ENCODE assay signal across 15 mouse cellular contexts in genomic region chr19:43306756-43307155, GRCm38 (mm10).
A peak's percentile ranks its signal among the peaks of the same experiment; 100 is the strongest.
DNase-seq lines count a peak whose midpoint lies in the region; ATAC-seq and TF ChIP-seq lines count a peak whose summit lies in the region.
"Had no signal": no experiment of that assay in that cellular context is flagged by ENCODE, and none has a peak within 500 bp of the region (broad histone marks: within the 10 kb centered on the region; RNA-seq: fewer than 3 reads in every experiment).

No protein-coding gene starts in this region.

- POLR2A ChIA-PET in Patski (lab: Charles Lee), result no interaction called here

- TF ChIP-seq EP300 in liver, postnatal 0 days (IDR thresholded peaks at IDR 0.05; ENCODE audit: low read depth), result no peak

- H3K27me3 ChIP-seq in forebrain, embryonic 14.5 days (replicated peaks; ENCODE audit: control insufficient read depth, insufficient read depth, low read length), result no peaks in the 10 kb centered on the region
- H3K27me3 ChIP-seq in forebrain, embryonic 12.5 days, result no peaks in the 10 kb centered on the region
- no peaks in the 10 kb centered on the region for H3K27me3 ChIP-seq in liver, postnatal 0 days (ENCODE audit: insufficient read depth, low read length)
- H3K27me3 ChIP-seq in liver, embryonic 12.5 days (replicated peaks), result no peaks in the 10 kb centered on the region
- peaks cover 65% of the 10 kb centered on the region for H3K27me3 ChIP-seq in Patski
- no peaks in the 10 kb centered on the region; the same call in 1 of the 2 replicates for H3K27me3 ChIP-seq in splenic B cell, adult 2 months (ENCODE audit: control insufficient read depth, insufficient read depth, low read length, poor library complexity, severe bottlenecking)
- H3K27me3 ChIP-seq: embryonic facial prominence, embryonic 13.5 days had no signal

- CTCF ChIA-PET in Patski (lab: Charles Lee), result no interaction called here

- H3K4me2 ChIP-seq in forebrain, embryonic 14.5 days (ENCODE audit: low read length), result no peak overlapping the region
- no peak overlapping the region for H3K4me2 ChIP-seq in forebrain, embryonic 12.5 days
- no peak overlapping the region for H3K4me2 ChIP-seq in liver, postnatal 0 days (ENCODE audit: low read depth, low read length)
- H3K4me2 ChIP-seq in liver, embryonic 12.5 days, result no peak overlapping the region
- H3K4me2 ChIP-seq: embryonic facial prominence, embryonic 13.5 days; heart, embryonic 11.5 days had no signal

- H3K27ac ChIP-seq in forebrain, embryonic 14.5 days (ENCODE audit: low read depth, low read length), result no peak overlapping the region
- no peak overlapping the region for H3K27ac ChIP-seq in forebrain, embryonic 12.5 days
- H3K27ac ChIP-seq in liver, postnatal 0 days (ENCODE audit: low read depth), result no peak overlapping the region
- no peak overlapping the region for H3K27ac ChIP-seq in liver, embryonic 12.5 days
- H3K27ac ChIP-seq: embryonic facial prominence, embryonic 13.5 days; hindbrain, embryonic 10.5 days had no signal

- no peak for ATAC-seq in forebrain, embryonic 14.5 days
- ATAC-seq in forebrain, embryonic 12.5 days (ENCODE audit: low FRiP score), result no peak
- ATAC-seq in liver, postnatal 0 days, result no peak
- no peak for ATAC-seq in liver, embryonic 12.5 days
- ATAC-seq in Patski, result no peak
- no peak for ATAC-seq in megakaryocyte, adult 5-6 weeks (ENCODE audit: poor library complexity, severe bottlenecking)

- no peaks in the 10 kb centered on the region for H3K36me3 ChIP-seq in forebrain, embryonic 14.5 days (ENCODE audit: control insufficient read depth, insufficient read depth, low read length)
- H3K36me3 ChIP-seq in forebrain, embryonic 12.5 days (replicated peaks), result no peaks in the 10 kb centered on the region
- no peaks in the 10 kb centered on the region for H3K36me3 ChIP-seq in liver, postnatal 0 days (replicated peaks; ENCODE audit: insufficient read depth, low read length)
- H3K36me3 ChIP-seq in liver, embryonic 12.5 days, result no peaks in the 10 kb centered on the region
- no peaks in the 10 kb centered on the region for H3K36me3 ChIP-seq in splenic B cell, adult 2 months (ENCODE audit: control insufficient read depth, insufficient read depth, low read length, poor library complexity, severe bottlenecking)
- H3K36me3 ChIP-seq: hindbrain, embryonic 10.5 days had no signal

- H3K4me3 ChIP-seq in forebrain, embryonic 14.5 days (ENCODE audit: low read depth, low read length), result no peak overlapping the region
- H3K4me3 ChIP-seq in forebrain, embryonic 12.5 days (replicated peaks), result no peak overlapping the region
- H3K4me3 ChIP-seq in liver, postnatal 0 days (ENCODE audit: low read depth, low read length), result no peak overlapping the region
- no peak overlapping the region for H3K4me3 ChIP-seq in liver, embryonic 12.5 days
- H3K4me3 ChIP-seq: embryonic facial prominence, embryonic 13.5 days; hindbrain, embryonic 10.5 days had no signal

- peak; percentile 1 for DNase-seq in forebrain, embryonic 14.5 days (ENCODE audit: low spot score)
- DNase-seq in liver, postnatal 0 days, result no peak
- DNase-seq in Patski (ENCODE audit: low read depth, low spot score), result no peak
- peak; percentile 20 for DNase-seq in splenic B cell, adult 2 months (ENCODE audit: low read depth, low spot score)
- no peak for DNase-seq in adrenal gland, adult 2 months
- DNase-seq: cerebellum, adult 2 months; gastrocnemius, postnatal 10 days; kidney, adult 9 months; thymus, adult 2 months had no signal

- TF ChIP-seq CTCF in liver, postnatal 0 days (IDR thresholded peaks at IDR 0.05; ENCODE audit: low read depth), result peak; percentile 33; the same call in 1 of the 2 replicates
- peak; percentile 54 for TF ChIP-seq CTCF in Patski (IDR thresholded peaks at IDR 0.05)

- H3K9ac ChIP-seq in forebrain, embryonic 14.5 days (ENCODE audit: low read length), result no peak overlapping the region
- no peak overlapping the region for H3K9ac ChIP-seq in forebrain, embryonic 12.5 days
- H3K9ac ChIP-seq in liver, postnatal 0 days (replicated peaks), result no peak overlapping the region
- no peak overlapping the region for H3K9ac ChIP-seq in liver, embryonic 12.5 days
- H3K9ac ChIP-seq: embryonic facial prominence, embryonic 13.5 days had no signal

- H3K4me1 ChIP-seq in forebrain, embryonic 14.5 days (ENCODE audit: control insufficient read depth, insufficient read depth, low read length), result no peaks in the 10 kb centered on the region
- no peaks in the 10 kb centered on the region for H3K4me1 ChIP-seq in forebrain, embryonic 12.5 days
- no peaks in the 10 kb centered on the region for H3K4me1 ChIP-seq in liver, postnatal 0 days (ENCODE audit: insufficient read depth)
- H3K4me1 ChIP-seq in liver, embryonic 12.5 days, result no peaks in the 10 kb centered on the region
- H3K4me1 ChIP-seq: embryonic facial prominence, embryonic 13.5 days; hindbrain, embryonic 10.5 days had no signal

- H3K9me3 ChIP-seq in forebrain, embryonic 14.5 days (replicated peaks; ENCODE audit: control insufficient read depth, low read length), result 0 out of 2 replicates have a peak, but pooled peaks cover 2% of the 10 kb centered on the region
- 0 out of 2 replicates have a peak, but pooled peaks cover 7% of the 10 kb centered on the region for H3K9me3 ChIP-seq in forebrain, embryonic 12.5 days
- H3K9me3 ChIP-seq in liver, postnatal 0 days (ENCODE audit: low read length), result no peaks in the 10 kb centered on the region
- no peaks in the 10 kb centered on the region for H3K9me3 ChIP-seq in liver, embryonic 12.5 days (replicated peaks)

- in situ Hi-C loops in Patski (cut with MboI; ENCODE audit: low pct_unique_long_range_greater_than_20kb), result no loop called here

Comparison
In these comparisons a context has a peak if more than half of its experiments do, and no peak if none do; other contexts are left out.
1. DNase-seq: peak in forebrain, embryonic 14.5 days (single experiment) and splenic B cell, adult 2 months (single experiment); none in liver, postnatal 0 days (single experiment), Patski (single experiment) and adrenal gland, adult 2 months (single experiment).